Mouse (Mus musculus) testis, adult 2 months (tissue): ENCODE measurements at regions not wholly inside any gene's neighbourhood (a gene's known extent, or its start where the extent isn't known, plus 50 kb on each side); places are given as distances from the start of the nearest gene placed in this dataset.

ENCODE experiments used
- H3K27ac ChIP-seq: fragments of 200-500 bp; 2 replicates; pipeline ENCODE4 v1.5.1; 2012; ENCODE audit warnings: low read depth, low read length; ENCODE audit not compliant: control insufficient read depth, insufficient read depth
- H3K27me3 ChIP-seq: fragments of 200-500 bp; 2 replicates; pipeline ENCODE4 v1.6.1; 2012; ENCODE audit warnings: mild to moderate bottlenecking, low read length, moderate library complexity; ENCODE audit not compliant: control insufficient read depth, insufficient read depth
- H3K36me3 ChIP-seq: fragments of 200-500 bp; 2 replicates; pipeline ENCODE4 v1.6.1; 2012; ENCODE audit warnings: mild to moderate bottlenecking, low read length; ENCODE audit not compliant: control insufficient read depth, insufficient read depth
- H3K4me1 ChIP-seq: fragments of 200-500 bp; 2 replicates; pipeline ENCODE4 v1.6.1; 2012; ENCODE audit warnings: low read length; ENCODE audit not compliant: control insufficient read depth, insufficient read depth
- H3K4me3 ChIP-seq: fragments of 200-500 bp; 2 replicates; pipeline ENCODE4 v1.5.1; 2012; ENCODE audit warnings: low read depth, mild to moderate bottlenecking, low read length, moderate library complexity, mixed read lengths; ENCODE audit not compliant: control insufficient read depth
- CTCF ChIP-seq: fragments of 200-500 bp; IDR thresholded peaks from 2 replicates; pipeline ENCODE4 v1.5.1; 2012; ENCODE audit warnings: low read depth, mild to moderate bottlenecking, inconsistent platforms, low read length, moderate library complexity; ENCODE audit not compliant: control insufficient read depth, insufficient read depth, insufficient replicate concordance
- POLR2A ChIP-seq: fragments of 200-500 bp; IDR thresholded peaks from 2 replicates; pipeline ENCODE4 v1.6.1; 2012; ENCODE audit warnings: low read depth, mild to moderate bottlenecking, inconsistent platforms, low read length, moderate library complexity; ENCODE audit not compliant: control insufficient read depth

- H3K27me3 ChIP-seq, result no peaks in the 10 kb centered on the region
- H3K4me1 ChIP-seq, result no peaks in the 10 kb centered on the region
- TF ChIP-seq POLR2A (no peak), CTCF (no peak)
- no peak overlapping the region for H3K27ac ChIP-seq
- H3K4me3 ChIP-seq, result no peak overlapping the region
- no peaks in the 10 kb centered on the region for H3K36me3 ChIP-seq
Observed at GRCm38 (mm10) chr2:46524625-46525024, 1407.4 kb upstream of the Zeb2 start.

DNA sequence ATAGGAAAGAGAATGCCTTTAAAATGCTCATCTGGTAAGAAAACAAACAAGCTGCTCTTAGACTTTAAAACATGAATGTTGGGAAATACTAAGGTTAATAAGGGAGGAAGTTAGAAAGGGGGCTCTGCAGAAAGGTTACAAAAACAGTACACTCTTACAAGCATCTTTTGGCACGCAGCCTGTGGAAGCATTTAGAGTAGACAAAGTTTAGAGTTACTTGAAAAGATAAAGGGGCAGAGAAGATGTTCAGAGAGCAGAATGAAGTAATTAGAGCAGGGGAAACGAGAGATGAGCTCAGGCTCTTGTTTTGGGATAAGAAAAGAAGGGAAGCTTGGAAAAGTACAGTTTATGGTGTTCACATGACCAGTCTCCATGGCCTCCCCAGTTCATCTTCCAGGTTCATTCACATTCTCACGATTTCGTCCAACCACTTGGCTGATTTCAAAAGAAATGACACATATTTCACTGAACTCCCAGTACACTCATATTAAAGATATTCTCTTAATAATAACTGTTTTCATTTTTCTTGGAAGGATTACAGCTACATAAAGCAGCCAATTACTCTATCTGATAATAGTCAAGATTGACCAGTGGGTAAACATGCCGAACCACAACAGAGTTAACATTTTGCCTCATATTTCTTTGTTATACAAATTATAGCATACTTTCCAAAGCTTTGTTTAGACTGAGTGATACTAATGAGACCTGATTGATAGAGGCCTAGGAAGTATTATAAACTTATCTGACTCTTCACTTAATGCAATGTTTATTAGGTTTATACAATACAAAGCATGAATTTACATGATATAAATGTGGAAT, 1404.2 kb upstream of the Zeb2 start:
- H3K4me1 ChIP-seq, result no peaks in the 10 kb centered on the region
- no peak for TF ChIP-seq POLR2A
- no peak for TF ChIP-seq CTCF
- no peaks in the 10 kb centered on the region for H3K27me3 ChIP-seq
- H3K27ac ChIP-seq, result no peak overlapping the region
- no peak overlapping the region for H3K4me3 ChIP-seq
- no peaks in the 10 kb centered on the region for H3K36me3 ChIP-seq

GRCm38 (mm10) chr2:46512237-46513028, 1395.2 kb upstream of the Zeb2 start:
- TF ChIP-seq POLR2A, result no peak
- TF ChIP-seq CTCF, result no peak
- Histone ChIP-seq H3K36me3 (no peaks in the 10 kb centered on the region), H3K27ac (no peak overlapping the region), H3K27me3 (no peaks in the 10 kb centered on the region), H3K4me3 (no peak overlapping the region), H3K4me1 (no peaks in the 10 kb centered on the region)

DNA sequence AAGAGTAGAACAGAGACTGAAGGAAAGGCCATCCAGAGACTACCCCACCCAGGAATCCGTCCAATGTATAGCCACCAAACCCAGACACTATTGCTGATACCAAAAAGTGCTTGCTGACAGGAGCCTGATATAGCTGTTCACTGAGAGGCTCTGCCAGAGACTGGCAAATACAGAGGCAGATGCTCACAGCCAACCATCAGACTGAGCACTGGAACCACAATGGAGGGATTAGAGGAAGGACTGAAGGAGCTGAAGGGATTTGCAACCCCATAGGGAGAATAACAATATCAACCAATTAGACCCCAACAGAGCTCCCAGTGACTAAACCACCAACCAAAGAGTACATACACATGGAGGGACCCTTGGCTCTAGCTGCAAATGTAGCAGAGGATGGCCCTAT, 1389.8 kb upstream of the Zeb2 start:
- Histone ChIP-seq H3K27ac (no peak overlapping the region), H3K4me1 (no peaks in the 10 kb centered on the region), H3K27me3 (no peaks in the 10 kb centered on the region), H3K36me3 (no peaks in the 10 kb centered on the region), H3K4me3 (no peak overlapping the region)
- TF ChIP-seq POLR2A (no peak), CTCF (no peak)

- Histone ChIP-seq H3K4me3 (no peak overlapping the region), H3K27me3 (no peaks in the 10 kb centered on the region), H3K27ac (no peak overlapping the region), H3K36me3 (no peaks in the 10 kb centered on the region), H3K4me1 (no peaks in the 10 kb centered on the region)
- TF ChIP-seq POLR2A (no peak), CTCF (no peak)
Observed at GRCm38 (mm10) chr2:46503074-46503473, 1385.9 kb upstream of the Zeb2 start.

DNA sequence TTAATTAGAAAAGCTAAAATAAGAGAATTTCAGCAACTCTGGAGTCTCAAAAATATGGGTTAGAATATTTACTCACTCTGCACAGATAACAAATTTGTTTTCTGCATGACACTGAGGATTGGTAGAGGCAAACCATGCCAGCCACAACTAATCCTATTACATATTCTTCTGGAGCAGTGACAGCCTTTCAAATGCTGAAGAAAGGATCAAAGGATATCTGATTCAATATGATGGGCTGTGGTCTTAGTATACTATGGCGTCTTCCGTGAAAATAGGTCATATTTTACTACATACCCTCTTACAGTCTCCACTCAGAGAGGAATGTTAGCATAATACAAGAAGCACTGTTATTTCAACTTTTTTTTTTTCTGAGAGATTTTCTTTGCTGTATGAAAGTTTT, 1375.1 kb upstream of the Zeb2 start:
- no peaks in the 10 kb centered on the region for H3K27me3 ChIP-seq
- no peaks in the 10 kb centered on the region for H3K4me1 ChIP-seq
- no peak overlapping the region for H3K27ac ChIP-seq
- no peak overlapping the region for H3K4me3 ChIP-seq
- TF ChIP-seq POLR2A, result no peak
- TF ChIP-seq CTCF, result no peak
- H3K36me3 ChIP-seq, result no peaks in the 10 kb centered on the region

DNA sequence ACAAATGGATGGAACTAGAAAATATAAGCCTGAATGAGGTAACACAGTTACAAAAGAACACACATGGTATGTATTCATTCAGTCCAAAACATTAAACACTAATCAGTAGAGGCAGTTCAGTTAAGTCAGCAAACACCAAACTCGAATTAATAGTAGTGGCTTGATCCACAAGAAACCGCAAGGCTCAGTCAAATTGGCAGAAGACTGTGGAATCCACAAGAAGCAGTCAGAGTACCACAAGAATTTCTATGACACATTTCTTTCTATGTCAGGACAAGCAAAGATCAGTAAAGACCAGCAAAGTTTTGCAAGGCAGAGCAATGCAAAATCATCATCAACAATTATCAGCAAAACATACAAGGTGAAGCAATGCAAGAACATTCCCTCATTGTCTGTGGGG, 1373.9 kb upstream of the Zeb2 start:
- Histone ChIP-seq H3K27ac (no peak overlapping the region), H3K27me3 (no peaks in the 10 kb centered on the region), H3K4me3 (no peak overlapping the region), H3K4me1 (no peaks in the 10 kb centered on the region), H3K36me3 (no peaks in the 10 kb centered on the region)
- TF ChIP-seq CTCF (no peak), POLR2A (no peak)
